Mouse (Mus musculus) lung, postnatal 25 days (tissue): ENCODE measurements around the gene Atg14.
"Not testable (repeated sequence)": the region's sequence is repeated elsewhere in the genome, so short reads cannot be mapped to it uniquely, and the experiment has no call there.

Experiments used
- DNase-seq: peaks from one replicate; pipeline ENCODE4 v3.0.0; 2022; ENCODE audit warnings: low spot score

The Atg14 gene

DNA sequence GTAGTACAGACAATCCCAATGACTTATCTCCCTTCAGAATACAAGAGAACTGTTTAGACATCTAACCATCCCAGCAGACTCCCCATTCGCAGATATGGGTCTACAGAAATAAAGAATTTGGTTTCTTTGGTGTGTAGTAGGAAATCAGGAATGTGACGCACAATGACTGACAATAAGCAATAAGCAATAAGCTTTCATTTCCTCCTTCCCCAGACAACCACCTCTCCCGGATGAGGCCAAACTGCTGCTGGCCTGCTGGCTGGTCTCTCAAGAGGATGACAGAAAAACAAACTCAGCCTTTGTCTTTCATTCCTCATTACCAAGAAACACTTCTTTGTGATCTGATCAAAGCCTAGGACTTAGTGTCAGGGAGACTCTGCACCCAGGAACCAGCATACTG lies 28.2 kb downstream of the Atg14 start:
- DNase-seq: no peak

DNA sequence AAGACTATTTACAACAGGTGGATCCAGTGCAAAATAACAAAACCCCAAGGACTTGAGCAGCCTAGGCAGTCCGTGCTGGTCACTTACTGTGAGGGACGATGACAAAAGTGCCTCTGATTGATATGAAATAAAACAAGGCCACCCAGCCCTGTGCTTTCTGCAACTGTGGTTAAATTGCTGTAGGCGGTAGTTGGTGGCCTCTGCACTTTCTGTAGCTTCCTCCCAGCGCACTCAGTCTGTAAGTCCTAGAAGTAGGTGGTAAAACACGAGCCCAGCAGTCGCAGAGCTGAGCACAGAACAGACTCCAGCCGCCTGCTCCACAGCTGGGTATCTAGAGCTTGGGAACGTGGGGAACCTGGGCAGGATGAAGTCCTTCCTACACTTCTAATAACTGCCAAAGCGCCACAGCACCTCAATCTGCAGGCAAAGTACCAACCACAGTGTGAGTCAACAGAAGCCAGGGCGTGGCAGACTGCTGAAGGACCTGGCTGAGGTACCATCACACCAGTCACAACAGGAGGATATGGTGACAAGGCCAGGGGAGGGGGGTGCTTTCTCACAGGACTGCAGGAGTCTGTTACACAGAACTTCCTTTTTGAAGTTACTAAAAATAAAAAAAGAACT lies 29.0 kb downstream of the Atg14 start:
- no peak for DNase-seq

DNA sequence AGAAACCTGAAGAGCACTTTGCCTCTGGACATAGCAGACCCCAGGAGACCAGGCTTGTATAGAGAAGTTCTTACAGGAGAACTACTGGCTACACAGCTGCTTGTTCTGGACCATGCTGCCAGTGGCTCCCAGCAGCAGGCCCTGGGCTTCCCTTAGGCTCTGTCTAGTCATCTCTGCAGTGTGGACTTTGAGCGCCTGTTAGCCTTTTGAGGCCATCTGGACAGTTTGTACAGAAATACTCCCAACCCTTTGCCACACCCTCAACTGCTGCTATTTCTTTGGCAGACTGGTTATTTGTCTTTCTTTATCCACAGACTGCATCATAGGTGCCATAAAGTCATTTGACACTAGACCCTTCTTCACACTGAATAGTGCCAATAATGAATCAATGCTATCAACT lies 35.4 kb downstream of the Atg14 start:
- no peak for DNase-seq

DNA sequence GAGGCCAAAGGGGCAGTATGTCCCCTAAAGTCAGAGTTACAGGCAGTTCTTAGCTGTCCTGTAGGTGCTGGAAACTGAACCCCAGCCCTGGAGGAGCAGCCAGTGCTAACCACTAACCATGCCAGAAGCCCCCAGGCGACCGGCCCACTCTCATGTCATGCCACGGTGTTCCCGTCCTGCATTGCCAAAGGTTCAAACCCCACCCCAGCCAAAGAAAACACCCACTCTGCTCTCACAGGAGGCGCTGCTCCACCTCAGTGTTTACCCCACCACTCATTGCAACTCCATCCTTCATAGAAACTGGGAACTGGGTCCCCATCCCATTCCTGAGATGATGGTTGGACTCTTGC lies 36.3 kb downstream of the Atg14 start:
- no peak for DNase-seq

DNA sequence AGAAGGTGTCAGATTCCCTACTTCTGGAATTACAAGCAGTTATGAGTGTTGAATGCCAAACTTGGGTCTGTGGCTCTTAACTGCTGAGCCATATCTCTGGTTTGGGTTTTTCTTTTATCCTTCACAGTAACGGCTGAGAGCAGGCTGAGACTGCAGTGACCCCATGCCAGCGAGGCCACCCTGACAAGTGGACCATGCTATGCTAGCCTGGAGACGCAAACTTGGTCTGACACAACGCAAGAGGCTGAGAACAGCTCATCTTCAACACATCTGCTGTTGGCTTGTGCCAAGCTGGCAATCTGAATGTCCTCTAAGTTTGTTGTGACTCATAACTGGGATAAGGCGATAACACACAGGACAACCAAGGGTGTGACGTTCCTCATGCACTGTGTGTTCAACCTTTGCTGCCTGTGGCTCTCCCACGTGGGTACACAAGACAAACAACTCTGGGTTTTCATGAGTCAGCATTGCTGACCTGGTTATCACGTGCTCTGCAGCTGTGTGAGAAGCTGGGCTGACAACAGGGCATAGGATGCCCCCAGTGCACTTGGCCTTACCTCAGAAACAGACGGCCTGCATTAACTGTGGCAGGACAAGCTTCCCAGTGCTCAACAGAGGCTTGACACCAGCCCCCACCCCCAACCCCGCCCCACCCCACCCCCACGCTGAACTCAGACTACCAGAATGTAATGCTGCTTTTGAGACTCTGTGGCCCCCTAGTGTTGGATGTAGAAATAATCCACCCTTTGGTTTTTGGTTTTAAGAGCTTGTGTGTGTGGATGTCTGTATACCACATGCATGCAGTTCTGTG lies 36.9 kb downstream of the Atg14 start:
- DNase-seq: peak; percentile 53

DNA sequence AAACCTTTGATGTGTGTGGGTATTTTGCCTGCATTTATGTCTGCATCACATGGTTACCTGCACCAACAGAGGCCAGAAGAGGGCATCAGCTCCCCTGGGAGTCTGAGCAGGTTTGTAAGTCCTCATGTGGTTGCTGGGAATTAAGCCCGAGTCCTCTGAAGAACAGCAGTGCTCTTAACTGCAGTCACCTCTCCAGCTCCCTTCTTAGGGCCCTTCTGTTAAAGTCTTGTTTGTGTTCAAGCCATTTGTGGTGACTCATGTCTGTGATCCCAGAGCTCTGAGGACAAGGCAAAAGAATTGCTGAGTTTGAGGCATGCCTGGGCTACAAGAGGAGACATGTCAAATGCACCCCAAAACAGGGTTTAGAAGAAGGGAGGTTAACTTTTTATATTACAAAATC lies 38.0 kb downstream of the Atg14 start:
- no peak for DNase-seq

DNA sequence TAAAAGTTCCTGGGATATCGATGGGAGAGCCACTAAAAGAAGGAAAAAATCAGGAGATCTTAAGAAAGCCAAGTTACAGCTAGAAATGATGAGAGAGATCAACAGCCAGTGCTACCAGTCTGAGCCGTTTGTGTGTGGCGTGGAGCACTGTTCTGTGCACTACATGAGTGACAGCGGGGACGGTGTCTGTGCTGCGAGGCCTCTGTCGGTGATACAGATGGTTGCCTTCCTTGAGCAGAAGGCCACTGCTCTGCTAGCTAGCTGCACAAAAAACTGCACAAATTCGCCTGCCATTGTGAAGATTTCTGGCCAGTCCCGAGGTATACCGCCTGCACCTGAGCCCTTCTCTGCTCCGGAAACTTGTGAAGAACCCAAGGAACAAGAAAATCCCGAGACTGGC lies 40.9 kb downstream of the Atg14 start:
- not testable (repeated sequence) for DNase-seq

DNA sequence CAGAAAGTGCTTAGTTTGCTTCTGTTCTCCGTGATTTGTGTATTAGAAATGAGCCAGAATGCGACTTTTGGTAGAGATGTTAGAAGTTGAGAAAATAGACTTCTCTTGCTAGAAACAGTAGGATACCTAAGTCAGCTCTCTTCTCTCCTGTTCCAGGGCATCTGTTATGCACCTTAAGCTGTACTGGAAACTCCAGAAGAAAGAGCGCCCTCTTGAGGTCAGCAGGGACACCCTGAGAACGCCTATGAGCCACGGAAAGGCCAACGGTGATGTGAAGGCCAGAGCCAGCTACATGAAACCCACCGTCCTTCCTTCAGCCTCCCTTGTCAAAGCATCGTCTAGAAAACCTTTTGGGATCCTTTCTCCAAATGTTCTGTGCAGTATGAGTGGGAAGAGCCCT lies 41.4 kb downstream of the Atg14 start:
- DNase-seq: peak; percentile 83

DNA sequence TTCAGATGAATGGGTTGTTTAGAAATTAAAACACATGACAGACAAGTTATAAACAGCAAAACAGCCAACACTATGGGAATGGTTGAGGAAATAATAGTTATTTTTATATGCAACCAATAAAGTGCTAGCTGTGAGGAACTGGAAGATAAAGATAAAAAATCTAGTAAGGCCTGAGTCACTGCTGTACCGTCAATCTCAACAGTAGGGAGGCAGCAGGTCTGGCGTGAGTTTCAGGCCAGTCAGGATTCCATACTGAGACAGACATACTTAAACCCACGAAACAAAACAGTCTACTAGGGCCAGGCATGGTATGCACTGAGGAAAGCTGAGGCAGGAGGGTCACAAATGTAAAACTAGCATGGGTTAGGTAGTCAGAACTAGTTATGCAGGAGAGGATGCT lies 42.2 kb downstream of the Atg14 start:
- DNase-seq: no peak

DNA sequence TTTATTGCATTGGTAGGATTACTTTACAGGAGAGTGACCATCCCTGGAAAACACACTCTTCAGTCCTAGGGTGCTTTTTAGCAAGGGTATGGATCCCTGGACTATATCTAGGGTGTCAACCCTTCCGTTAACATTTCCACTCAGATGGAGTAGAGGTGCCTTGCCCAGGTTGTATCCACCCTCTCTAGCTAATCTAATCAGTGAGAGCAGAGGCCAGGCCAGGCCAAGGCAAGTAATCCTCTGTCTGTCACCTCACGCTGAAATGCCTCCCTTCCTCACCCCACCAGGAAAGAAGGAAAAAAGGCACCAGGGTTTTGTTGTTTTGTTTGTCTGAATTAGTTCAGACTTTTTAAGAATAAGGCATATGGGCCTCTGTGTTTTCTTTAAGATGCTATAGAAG lies 42.6 kb downstream of the Atg14 start:
- DNase-seq: no peak

DNA sequence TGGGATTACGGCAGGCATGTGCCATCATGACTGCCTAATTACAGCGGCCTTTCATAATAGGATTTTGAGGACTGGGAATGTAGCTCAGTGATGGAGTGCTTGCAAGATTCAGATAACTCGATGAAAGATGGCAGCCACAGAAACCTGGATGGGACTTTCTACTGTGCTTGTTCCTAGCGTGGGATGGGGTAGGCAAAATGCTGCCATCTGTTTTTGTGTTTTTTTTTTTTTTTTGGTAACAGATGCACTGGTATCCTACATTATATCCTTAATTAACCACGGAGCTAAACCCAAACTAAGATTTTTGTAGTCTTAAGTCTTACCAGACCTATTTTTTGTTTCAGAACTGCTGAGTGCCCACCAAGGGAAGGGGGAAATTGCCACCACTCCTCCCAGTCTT lies 44.6 kb downstream of the Atg14 start:
- no peak for DNase-seq

DNA sequence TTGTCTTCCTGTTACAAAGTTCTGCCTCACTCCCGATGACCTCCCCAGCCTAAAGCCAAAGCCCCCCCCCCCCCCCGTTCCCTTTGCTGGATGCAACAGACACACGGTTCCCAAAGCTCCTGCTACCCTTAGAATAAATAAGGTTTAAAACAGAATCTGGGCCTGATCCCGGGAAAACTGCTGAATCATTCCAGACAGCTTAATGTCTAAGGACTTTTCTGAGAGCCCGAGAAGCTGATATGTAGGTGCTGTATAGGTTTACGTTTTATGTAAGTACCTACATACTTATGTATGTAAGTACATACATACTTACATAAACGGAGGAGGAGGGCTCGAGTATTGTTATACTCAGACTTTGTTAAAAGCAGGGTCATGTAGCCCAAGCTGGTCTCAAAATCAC lies 45.1 kb downstream of the Atg14 start:
- no peak for DNase-seq

DNA sequence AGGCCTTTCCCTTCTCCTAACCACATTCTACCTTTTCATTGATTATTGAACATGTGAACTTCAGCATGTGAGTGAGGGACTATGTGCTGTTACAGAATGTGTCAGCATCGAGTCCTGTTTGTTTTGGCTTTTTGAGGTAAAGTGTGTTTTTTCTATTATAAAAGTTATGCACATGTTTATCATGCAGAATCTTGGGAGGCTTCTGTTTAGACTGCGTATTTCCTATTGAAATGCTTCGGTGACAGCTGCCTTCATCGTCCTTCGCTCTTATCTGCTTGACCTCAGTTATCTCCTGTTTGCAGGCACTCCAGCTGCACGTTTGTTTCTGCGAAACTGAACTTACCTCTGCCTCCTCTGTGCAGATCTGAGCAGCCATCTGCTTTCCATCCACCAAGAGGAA lies 48.1 kb downstream of the Atg14 start:
- no peak for DNase-seq

DNA sequence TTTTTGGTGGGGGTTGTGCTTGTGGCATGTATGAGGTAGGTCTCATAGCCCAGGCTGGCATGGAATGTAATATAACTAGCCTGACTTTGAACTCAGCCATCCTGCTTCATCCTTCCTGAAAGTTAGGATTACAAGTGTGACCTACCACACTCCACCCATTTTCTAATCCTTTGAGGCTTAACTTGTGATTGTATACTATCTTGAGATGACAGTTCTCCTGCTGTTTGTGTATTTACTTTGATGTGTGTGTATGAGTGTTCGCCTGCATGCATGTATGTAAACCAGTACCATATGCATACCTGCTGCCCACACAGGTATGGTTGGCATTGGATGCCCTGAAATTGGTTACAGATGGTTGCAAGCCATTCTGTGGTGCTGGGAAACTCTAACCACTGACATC lies 48.8 kb downstream of the Atg14 start:
- no peak for DNase-seq

DNA sequence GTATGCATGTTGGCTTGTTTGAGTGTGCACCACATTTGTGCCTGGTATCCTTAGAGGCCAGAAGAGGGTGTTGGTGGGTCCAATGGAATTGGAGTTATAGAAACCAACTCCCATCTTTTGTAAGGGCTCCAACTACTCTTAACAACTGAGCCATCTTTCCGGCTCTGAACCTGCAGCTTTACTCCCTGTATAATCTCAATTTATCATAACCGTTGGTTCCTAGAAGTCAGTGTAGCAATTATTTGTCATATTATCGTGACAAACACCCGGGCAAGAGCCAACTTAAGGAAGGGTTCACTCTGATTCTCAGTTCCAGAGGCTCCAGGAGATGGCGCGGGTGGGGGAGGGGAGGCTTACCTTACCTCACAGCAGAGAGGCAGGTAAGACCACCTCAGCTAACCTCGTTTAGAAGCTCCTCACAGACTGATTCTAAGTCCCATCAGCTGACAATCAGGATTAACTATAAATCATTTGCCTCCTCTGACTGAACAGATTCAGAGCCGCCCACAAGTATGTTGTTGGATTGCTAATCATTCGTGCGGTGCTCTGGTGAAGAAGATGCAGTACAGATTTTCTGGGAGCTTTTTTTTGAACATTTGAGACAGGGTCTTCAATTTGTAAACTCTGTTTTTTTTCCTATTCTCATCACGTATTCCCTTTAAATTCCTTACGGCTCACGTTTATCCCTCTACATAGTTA lies 49.5 kb downstream of the Atg14 start:
- no peak for DNase-seq

DNA sequence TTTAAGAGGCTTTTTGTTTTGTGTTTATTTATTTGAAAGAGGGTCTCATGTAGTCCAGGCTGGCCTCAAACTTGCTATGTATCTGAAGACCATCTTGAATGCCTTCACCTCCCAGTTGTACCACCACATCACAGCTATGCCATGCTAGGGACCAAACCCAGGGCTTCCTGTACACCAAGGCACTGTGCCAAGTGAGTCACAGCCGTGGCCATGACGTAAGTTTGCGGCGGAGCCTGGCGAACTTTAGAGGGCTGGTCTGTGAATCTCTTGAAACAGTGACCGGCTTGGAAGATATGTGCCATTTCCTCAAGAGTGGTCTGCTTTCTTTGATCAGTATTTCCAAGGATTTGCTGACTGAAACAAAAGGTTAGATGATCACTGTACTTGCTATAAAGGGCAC lies 51.8 kb downstream of the Atg14 start:
- DNase-seq: peak; percentile 57

DNA sequence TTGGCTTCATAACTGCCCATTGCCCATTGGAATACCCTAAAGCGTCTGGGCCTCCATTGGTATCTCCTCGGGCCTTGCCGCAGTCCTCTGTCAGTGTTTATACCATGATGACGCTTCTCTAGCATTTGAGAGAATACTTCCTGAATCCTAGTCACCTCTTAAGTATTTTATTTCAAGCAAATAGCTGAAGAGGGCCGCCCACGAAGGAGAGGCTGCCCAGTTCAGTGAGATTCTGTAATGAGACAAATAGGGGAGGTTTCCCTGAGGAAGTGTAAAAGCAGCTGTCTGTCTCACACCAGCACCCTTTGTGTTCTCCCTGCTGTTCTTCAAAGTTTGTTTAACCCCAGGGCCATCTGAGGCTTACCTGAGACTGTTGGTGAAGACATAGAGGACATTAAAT lies 53.7 kb downstream of the Atg14 start:
- no peak for DNase-seq

DNA sequence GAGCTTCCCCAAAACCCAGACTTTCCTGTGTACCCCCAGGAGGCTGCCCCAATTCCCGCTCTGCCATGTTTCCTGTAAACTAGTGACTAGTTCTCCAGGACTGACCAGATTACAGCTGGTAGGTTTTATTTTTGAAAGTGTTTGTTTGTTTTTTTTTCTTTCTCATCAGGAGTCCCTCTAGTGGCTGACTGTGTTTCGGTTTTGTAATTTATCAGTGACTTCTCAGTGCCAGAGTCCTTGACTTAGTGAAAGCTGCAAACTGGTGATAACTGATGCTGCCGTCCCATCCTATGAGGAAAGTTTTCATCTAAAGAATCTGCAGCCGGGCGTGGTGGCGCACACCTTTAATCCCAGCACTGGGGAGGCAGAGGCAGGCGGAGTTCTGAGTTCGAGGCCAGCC lies 54.8 kb downstream of the Atg14 start:
- no peak for DNase-seq

DNA sequence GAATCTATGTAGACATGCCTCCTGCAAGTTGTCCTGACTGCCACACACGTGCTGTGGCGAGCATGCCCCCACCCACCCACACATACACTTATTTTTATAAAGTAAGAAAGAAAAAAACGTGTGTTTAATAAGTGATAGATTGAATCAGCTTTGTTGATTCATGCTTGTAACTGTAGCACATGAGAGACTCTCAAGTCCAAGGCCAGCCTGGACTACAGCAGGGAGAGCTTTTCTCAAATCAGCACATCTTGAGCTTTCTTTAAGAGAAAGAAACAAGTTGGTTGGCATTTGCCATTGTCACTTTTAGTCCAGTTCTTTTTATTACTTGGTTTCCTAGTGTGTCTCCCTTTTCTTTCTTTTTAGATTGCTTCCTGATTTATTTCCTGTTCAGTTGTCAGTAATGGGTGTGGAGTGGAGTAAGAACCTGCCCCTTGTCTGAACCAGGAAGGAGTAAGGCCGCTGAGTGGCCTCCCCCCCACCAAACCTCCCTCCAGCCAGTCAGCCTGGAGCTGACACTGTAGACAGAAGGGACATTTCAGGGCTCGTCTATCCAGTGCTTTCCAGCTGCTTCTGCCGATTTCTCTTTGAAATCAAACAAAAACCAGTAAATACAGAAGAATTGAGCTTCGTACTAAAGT lies 55.5 kb downstream of the Atg14 start:
- peak; percentile 74 for DNase-seq

DNA sequence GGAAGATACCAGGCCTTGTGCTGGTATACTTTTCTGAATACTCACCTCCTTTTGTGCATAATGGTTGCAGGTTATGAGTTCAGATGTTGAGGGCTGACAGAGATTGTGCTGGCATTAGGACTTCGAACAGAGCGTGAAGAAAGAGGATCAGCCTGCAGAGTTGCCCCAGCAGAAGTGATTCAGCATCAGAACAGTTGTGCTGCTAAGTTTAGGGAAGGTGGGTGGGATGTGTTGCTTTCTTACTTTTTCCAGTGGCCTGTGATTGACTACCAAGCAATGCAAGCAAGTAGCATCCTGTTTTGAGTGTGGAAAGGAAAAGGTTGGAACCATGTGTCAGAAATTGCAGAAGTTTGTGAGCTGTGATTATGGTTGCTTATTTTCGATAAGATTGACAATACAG lies 56.8 kb downstream of the Atg14 start:
- no peak for DNase-seq

DNA sequence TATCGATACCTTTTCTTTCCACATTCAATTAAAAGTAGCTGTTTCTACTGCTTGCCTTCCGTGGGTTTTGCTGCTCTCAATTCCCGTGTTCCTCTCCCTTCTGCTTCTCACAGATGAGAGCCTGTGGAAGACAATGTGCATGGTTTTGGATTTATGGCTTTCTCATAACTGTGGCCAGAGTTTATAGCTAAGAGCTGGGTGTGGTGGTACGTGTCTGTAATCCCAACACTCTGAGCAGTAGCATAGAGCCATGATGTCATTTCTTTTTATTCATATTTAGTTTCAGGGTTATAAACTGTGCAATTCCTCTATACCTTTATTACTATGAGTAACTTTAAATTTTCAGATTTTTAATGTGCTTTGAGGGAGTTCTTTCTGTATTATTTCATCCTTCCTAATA lies 60.2 kb downstream of the Atg14 start:
- no peak for DNase-seq

DNA sequence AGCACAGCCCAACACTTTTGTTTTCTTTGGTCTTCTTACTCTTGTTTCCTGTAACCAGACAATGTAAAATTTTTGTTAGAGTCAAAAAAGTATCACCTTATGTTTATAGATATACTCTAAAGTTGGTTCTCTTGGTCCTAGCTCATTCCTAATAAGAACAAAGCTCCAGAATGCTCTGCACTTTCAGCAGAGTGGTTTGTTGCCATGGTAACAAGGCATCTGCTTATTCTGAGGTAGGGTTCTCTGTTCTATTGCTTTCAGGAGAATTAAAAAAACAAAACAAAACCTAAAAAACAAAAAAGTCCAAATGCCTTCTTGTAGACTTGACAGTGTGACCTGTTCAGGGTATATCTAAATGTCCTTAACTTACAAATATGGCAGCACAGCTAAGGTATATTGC lies 62.4 kb downstream of the Atg14 start:
- DNase-seq: no peak

DNA sequence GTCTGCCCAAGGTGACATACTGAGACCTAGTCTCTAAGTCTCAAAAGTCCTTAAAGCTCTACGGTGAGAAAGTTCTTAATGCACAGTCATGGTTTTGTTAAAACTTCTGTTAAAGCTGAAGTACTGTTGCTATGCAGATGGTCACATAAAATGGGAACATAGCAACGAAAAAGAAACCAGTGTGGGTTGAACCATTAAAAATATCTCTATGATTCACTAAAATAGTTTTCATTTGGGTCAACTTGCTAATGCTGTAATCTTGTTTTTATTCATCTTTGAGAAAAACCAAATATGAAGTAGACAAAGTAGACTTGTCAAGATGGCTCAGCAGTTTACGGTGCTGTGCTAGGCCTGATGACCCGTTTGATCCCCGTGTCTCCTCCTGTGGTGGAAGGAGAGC lies 63.8 kb downstream of the Atg14 start:
- no peak for DNase-seq
